Mouse (Mus musculus): ENCODE data around the gene Ppp2r5d.

Gene Ppp2r5d

GRCm38 (mm10) chr17:46649811-46650210 is 55.1 kb downstream of the Ppp2r5d start:
- in situ Hi-C loops (cut with MboI; ENCODE audit: unreplicated experiment in 2 of 2): loop anchor here in 1 of 2 experiments (10.0 kb wide), 1 partner anchor 125 kb away; the partner anchor contains the start of gene 2310039H08Rik

DNA sequence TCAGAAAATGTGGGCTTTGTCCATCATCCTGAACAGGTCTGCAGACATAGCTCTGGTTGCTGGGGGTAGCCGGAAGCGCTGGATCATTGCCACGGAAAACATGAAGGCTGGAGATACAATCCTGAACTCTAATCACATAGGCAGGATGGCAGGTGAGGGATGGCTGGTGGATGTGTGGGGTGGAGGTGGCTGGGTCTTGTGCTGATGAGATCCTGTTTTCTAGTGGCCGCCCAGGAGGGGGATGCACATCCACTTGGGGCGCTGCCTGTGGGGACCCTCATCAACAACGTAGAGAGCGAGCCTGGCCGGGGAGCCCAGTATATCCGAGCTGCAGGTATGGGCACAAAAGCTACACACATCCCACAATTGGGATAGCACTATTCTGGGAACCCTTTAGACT is 56.5 kb downstream of the Ppp2r5d start:
- in situ Hi-C loops (cut with MboI; ENCODE audit: unreplicated experiment in 2 of 2): loop anchor here in 1 of 2 experiments (10.0 kb wide), 1 partner anchor 126 kb away; the partner anchor contains the start of gene 2310039H08Rik

DNA sequence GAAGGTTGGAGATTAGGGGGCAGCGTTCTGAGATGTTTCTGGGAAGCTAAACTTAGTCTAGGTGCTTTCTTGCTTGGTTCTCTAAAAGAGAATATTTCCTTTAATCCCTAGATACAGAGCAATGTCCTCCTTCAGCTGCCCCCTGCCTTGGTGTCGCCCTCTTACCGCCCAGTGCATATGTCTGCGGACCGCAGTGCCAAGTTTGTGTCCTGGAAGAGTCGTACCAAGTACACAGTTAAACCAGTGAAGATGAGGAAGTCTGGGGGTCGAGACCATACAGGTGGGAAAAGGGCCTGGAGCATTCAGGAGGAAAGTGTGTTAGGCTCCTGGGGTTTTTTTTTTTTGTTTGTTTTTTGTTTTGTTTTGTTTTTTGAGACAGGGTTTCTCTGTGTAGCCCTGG is 57.6 kb downstream of the Ppp2r5d start:
- in situ Hi-C loops (cut with MboI; ENCODE audit: unreplicated experiment in 2 of 2): loop anchor here in 1 of 2 experiments (10.0 kb wide), 1 partner anchor 128 kb away; the partner anchor contains the start of gene 2310039H08Rik

GRCm38 (mm10) chr17:46646322-46646662 is 58.6 kb downstream of the Ppp2r5d start:
- in situ Hi-C loops (cut with MboI; ENCODE audit: unreplicated experiment in 2 of 2): loop anchor here in 1 of 2 experiments (10.0 kb wide), 1 partner anchor 129 kb away; the partner anchor contains the start of gene 2310039H08Rik

GRCm38 (mm10) chr17:46645561-46646321 is 59.2 kb downstream of the Ppp2r5d start, which contains the start of the genes Klc4 and Mrpl2:
Gene Klc4 (minus strand): TSS chr17:46646022.
Gene Mrpl2 (plus strand): TSS chr17:46646229.
- in situ Hi-C loops (cut with MboI; ENCODE audit: unreplicated experiment in 2 of 2): loop anchor here in 1 of 2 experiments (10.0 kb wide), 1 partner anchor 129 kb away; the partner anchor contains the start of gene 2310039H08Rik

- in situ Hi-C loops (cut with MboI; ENCODE audit: unreplicated experiment in 2 of 2): loop anchor here in 1 of 2 experiments (10.0 kb wide), 1 partner anchor 130 kb away; the partner anchor contains the start of gene 2310039H08Rik
These were observed 59.9 kb downstream of the Ppp2r5d start for GRCm38 (mm10) chr17:46644916-46645475.

DNA sequence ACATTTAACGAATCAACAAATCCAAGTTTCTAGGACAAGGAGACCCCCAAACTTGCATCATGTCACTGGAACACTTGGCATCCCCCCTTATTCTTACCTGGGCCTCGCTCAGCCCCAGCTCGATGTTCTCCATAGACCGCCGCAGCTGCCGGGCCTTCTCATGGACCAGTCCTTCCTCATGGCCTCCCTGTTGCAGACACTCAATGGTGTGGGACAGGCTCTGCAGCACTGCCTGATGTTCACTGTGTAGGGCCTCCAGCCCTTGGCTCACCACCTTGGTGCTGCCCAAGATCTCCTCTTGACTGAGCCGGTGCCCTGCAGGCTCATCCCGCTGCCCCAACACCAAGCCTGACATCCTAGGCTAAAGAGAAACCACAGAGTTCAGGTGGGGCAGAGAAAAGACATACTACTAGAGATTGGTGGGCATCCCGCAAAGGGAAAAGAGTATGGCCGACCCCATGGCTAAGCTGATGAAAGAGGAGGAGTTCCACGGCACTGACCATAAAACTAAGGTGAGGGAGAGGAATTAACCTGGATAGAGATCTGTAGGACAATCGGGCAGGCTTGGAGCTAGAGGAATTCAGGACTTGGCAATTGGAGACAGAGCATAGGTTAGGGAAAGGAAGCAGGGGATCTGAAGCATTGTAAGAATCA is 60.6 kb downstream of the Ppp2r5d start:
- in situ Hi-C loops (cut with MboI; ENCODE audit: unreplicated experiment in 2 of 2): loop anchor here in 1 of 2 experiments (10.0 kb wide), 1 partner anchor 131 kb away; the partner anchor contains the start of gene 2310039H08Rik

- in situ Hi-C loops (cut with MboI; ENCODE audit: unreplicated experiment in 2 of 2): loop anchor here in 1 of 2 experiments (10.0 kb wide), 1 partner anchor 133 kb away; the partner anchor contains the start of gene 2310039H08Rik
These were observed 62.9 kb downstream of the Ppp2r5d start for GRCm38 (mm10) chr17:46642060-46642459.

- in situ Hi-C loops (cut with MboI; ENCODE audit: unreplicated experiment in 2 of 2): loop anchor here (10.0 kb wide), 2 partner anchors 115 to 135 kb away; partner anchors contain the start of gene 2310039H08Rik (in 1 of the 2)
These were observed 65.0 kb downstream of the Ppp2r5d start for GRCm38 (mm10) chr17:46639929-46640328.

DNA sequence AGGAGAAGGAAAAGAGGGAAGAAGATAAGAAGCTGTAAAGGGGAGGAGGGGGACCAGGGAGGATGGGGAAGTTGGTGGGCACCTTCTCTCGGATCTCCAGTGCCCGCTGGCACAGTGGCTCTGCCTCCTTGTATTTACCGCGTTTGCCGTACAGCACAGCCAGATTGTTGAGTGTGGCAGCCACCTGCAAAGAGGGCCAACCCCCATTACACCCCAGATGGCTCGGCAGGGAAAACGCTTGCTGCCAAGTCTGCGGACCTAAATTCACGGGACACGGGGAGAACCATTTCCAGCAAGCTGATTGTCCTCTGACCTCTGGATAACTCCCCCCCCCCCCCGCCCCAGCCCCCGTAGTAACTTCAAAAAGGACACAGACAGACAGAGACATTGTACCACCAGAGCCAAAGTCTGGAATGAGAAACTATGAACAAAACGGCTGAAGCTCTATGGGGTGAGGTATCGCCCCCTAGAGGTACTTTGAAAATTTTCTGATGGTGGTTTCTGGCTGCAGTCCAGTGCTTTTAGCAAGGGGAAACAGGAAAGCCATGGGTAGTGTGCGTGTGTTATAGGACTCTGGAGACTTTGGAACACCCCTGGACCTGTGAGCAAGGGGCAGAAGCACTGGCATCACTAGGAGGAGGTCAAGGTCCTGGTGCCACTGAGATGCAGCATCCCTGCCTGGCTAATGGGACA is 67.9 kb downstream of the Ppp2r5d start:
- in situ Hi-C loops (cut with MboI; ENCODE audit: unreplicated experiment in 2 of 2): loop anchor here in 1 of 2 experiments (10.0 kb wide), 1 partner anchor 112 kb away; no protein-coding TSS in a partner anchor

Measured in v-Abl transformed pro-B cells (cell line).